Mouse (Mus musculus) hindbrain, embryonic 16.5 days (tissue): ENCODE measurements around the gene Krtap10-4. TPM values are rescaled to one million over a fixed set of nuclear protein-coding genes. Genes with fewer than 3 reads are reported as not detected.
"Not testable (repeated sequence)": the region's sequence is repeated elsewhere in the genome, so short reads cannot be mapped to it uniquely, and the experiment has no call there.

Experiments used
- ATAC-seq: fragments of 200-750 bp; cut with Nextera tagmentation; 2 replicates; pipeline ENCODE4 v1.8.0; 2017; ENCODE audit warnings: moderate TSS enrichment, moderate library complexity
- H3K27ac ChIP-seq: fragments of 300-500 bp; sonication (generic); 2 replicates; pipeline ENCODE4 v1.5.1; 2014; ENCODE audit warnings: low read depth, mild to moderate bottlenecking, control low read depth, low read length, moderate library complexity
- H3K27me3 ChIP-seq: fragments of 300-500 bp; sonication (generic); replicated peaks from 2 replicates; pipeline ENCODE4 v1.6.1; 2014; ENCODE audit warnings: low read length; ENCODE audit not compliant: control insufficient read depth, insufficient read depth
- H3K36me3 ChIP-seq: fragments of 300-500 bp; sonication (generic); 2 replicates; pipeline ENCODE4 v1.6.1; 2014; ENCODE audit warnings: mild to moderate bottlenecking, low read length, moderate library complexity, mixed read lengths; ENCODE audit not compliant: control insufficient read depth, insufficient read depth
- H3K4me1 ChIP-seq: fragments of 300-500 bp; sonication (generic); 2 replicates; pipeline ENCODE4 v1.6.1; 2014; ENCODE audit warnings: low read depth, low read length; ENCODE audit not compliant: control insufficient read depth, insufficient read depth
- H3K4me2 ChIP-seq: fragments of 300-500 bp; sonication (generic); 2 replicates; pipeline ENCODE4 v1.6.1; 2014; ENCODE audit warnings: mild to moderate bottlenecking, low read length, control low read depth, moderate library complexity
- H3K4me3 ChIP-seq: fragments of 300-500 bp; sonication (generic); 2 replicates; pipeline ENCODE4 v1.5.1; 2014; ENCODE audit warnings: mild to moderate bottlenecking, low read length, control low read depth, moderate library complexity
- H3K9ac ChIP-seq: fragments of 300-500 bp; sonication (generic); 2 replicates; pipeline ENCODE4 v1.6.1; 2014; ENCODE audit warnings: low read depth, mild to moderate bottlenecking, control low read depth, low read length, moderate library complexity
- H3K9me3 ChIP-seq: fragments of 300-500 bp; sonication (generic); 2 replicates; pipeline ENCODE4 v1.6.1; 2014; ENCODE audit warnings: mild to moderate bottlenecking, low read length, moderate library complexity; ENCODE audit not compliant: control insufficient read depth
- WGBS: fragments of 180-500 bp; shearing (Covaris S2); extraction: QIAGEN DNeasy Blood & Tissue Kit; methylation state at CpG from one replicate; pipeline ENCODE4 v1.1.7; 2014; 5-methylcytosine and 5-hydroxymethylcytosine counted together
- polyA plus RNA-seq: library from polyadenylated mRNA; unstranded; fragments of >200 nt; fragmentation: Nextera tagmentation; extraction: Ambion mirVana; gene quantifications from 2 replicates; pipeline ENCODE4 v1.2.1, GENCODE M21; 2015

The Krtap10-4 gene
- polyA plus RNA-seq, 1 experiment from 2014 or later, result not detected

GRCm38 (mm10) chr10:77798921-77799508, 27.9 kb downstream of the Krtap10-4 start, which contains the start of gene Gm19668:
Gm19668 (minus strand) TSS chr10:77799133.
- H3K9me3 ChIP-seq, result no peaks in the 10 kb centered on the region
- ATAC-seq, result no peak
- H3K9ac ChIP-seq, result no peak within 1 kb of the TSS
- 70% methylated on average over 8 of the region's 8 CpGs for WGBS
- H3K4me2 ChIP-seq, result no peak within 1 kb of the TSS
- no peak within 1 kb of the TSS for H3K4me3 ChIP-seq
- no peaks in the 10 kb centered on the region for H3K27me3 ChIP-seq
- H3K27ac ChIP-seq, result no peak within 1 kb of the TSS
- H3K36me3 ChIP-seq, result no peaks in the 10 kb centered on the region
- no peaks in the 10 kb centered on the region for H3K4me1 ChIP-seq

- ATAC-seq, H3K9ac ChIP-seq, H3K36me3 ChIP-seq, H3K27ac ChIP-seq, H3K27me3 ChIP-seq, H3K9me3 ChIP-seq, H3K4me3 ChIP-seq, H3K4me1 ChIP-seq, H3K4me2 ChIP-seq: not testable (repeated sequence)
- WGBS, result 38% methylated on average over 3 of the region's 3 CpGs
These were observed 28.6 kb downstream of the Krtap10-4 start for GRCm38 (mm10) chr10:77798164-77798920.

GRCm38 (mm10) chr10:77797677-77798076, 29.2 kb downstream of the Krtap10-4 start:
- no peaks in the 10 kb centered on the region for H3K9me3 ChIP-seq
- H3K4me2 ChIP-seq, result no peak overlapping the region
- H3K27me3 ChIP-seq, result no peaks in the 10 kb centered on the region
- no peaks in the 10 kb centered on the region for H3K4me1 ChIP-seq
- H3K27ac ChIP-seq, result no peak overlapping the region
- no peak for ATAC-seq
- no peaks in the 10 kb centered on the region for H3K36me3 ChIP-seq
- H3K4me3 ChIP-seq, result no peak overlapping the region
- 16% methylated on average over 3 of the region's 3 CpGs for WGBS
- no peak overlapping the region for H3K9ac ChIP-seq

GRCm38 (mm10) chr10:77794976-77795375, 31.9 kb downstream of the Krtap10-4 start, which contains the start of gene Gm9639:
Gm9639 (minus strand) TSS chr10:77795076.
- H3K4me2 ChIP-seq, result no peak within 1 kb of the TSS
- no peaks in the 10 kb centered on the region for H3K36me3 ChIP-seq
- H3K4me3 ChIP-seq, result no peak within 1 kb of the TSS
- 71% methylated on average over 2 of the region's 2 CpGs for WGBS
- no peaks in the 10 kb centered on the region for H3K27me3 ChIP-seq
- ATAC-seq, result no peak
- no peaks in the 10 kb centered on the region for H3K9me3 ChIP-seq
- no peak within 1 kb of the TSS for H3K9ac ChIP-seq
- H3K27ac ChIP-seq, result no peak within 1 kb of the TSS
- no peaks in the 10 kb centered on the region for H3K4me1 ChIP-seq

- H3K27ac ChIP-seq, result no peak overlapping the region
- H3K9me3 ChIP-seq, result no peaks in the 10 kb centered on the region
- H3K27me3 ChIP-seq, result no peaks in the 10 kb centered on the region
- no peak overlapping the region for H3K4me3 ChIP-seq
- H3K9ac ChIP-seq, result no peak overlapping the region
- no peak overlapping the region for H3K4me2 ChIP-seq
- WGBS, result 76% methylated on average over 2 of the region's 2 CpGs
- no peak for ATAC-seq
- H3K36me3 ChIP-seq, result no peaks in the 10 kb centered on the region
- H3K4me1 ChIP-seq, result no peaks in the 10 kb centered on the region
These were observed 38.3 kb downstream of the Krtap10-4 start for GRCm38 (mm10) chr10:77788621-77789020.

GRCm38 (mm10) chr10:77787876-77788275, 39.0 kb downstream of the Krtap10-4 start, which contains the start of gene Gm7137:
Gm7137 (minus strand) TSS chr10:77788200.
- H3K9me3 ChIP-seq, result not testable (repeated sequence)
- no CpG with 5 or more reads among the region's 1 CpGs for WGBS

GRCm38 (mm10) chr10:77783396-77783795, 43.5 kb downstream of the Krtap10-4 start:
- not testable (repeated sequence) for H3K36me3 ChIP-seq, ATAC-seq, H3K4me1 ChIP-seq, H3K4me2 ChIP-seq, H3K27me3 ChIP-seq, H3K9me3 ChIP-seq, H3K4me3 ChIP-seq, H3K9ac ChIP-seq, H3K27ac ChIP-seq
- WGBS, result 100% methylated on average over 1 of the region's 3 CpGs

More at GRCm38 (mm10) chr10:77787876-77788275, 39.0 kb downstream of the Krtap10-4 start, which contains the start of gene Gm7137:
- H3K4me1 ChIP-seq, H3K27ac ChIP-seq, ATAC-seq, H3K4me2 ChIP-seq, H3K9ac ChIP-seq, H3K36me3 ChIP-seq, H3K27me3 ChIP-seq, H3K4me3 ChIP-seq: not testable (repeated sequence)

GRCm38 (mm10) chr10:77782442-77782841, 44.5 kb downstream of the Krtap10-4 start, which contains the start of gene Gm3250:
Gm3250 (minus strand) TSS chr10:77782542.
- H3K27ac ChIP-seq, H3K27me3 ChIP-seq, H3K4me2 ChIP-seq, H3K4me3 ChIP-seq, H3K4me1 ChIP-seq, H3K36me3 ChIP-seq, H3K9me3 ChIP-seq, H3K9ac ChIP-seq, ATAC-seq: not testable (repeated sequence)
- no CpG with 5 or more reads among the region's 1 CpGs for WGBS

- H3K27ac ChIP-seq, H3K4me3 ChIP-seq, H3K9ac ChIP-seq: not testable (repeated sequence)
These were observed 50.1 kb downstream of the Krtap10-4 start, which contains the start of gene Gm7138 for GRCm38 (mm10) chr10:77776844-77777243. Gm7138 (minus strand) TSS chr10:77776944.

More at GRCm38 (mm10) chr10:77776844-77777243, 50.1 kb downstream of the Krtap10-4 start, which contains the start of gene Gm7138:
- not testable (repeated sequence) for H3K9me3 ChIP-seq, ATAC-seq, H3K4me2 ChIP-seq, H3K27me3 ChIP-seq, H3K36me3 ChIP-seq, H3K4me1 ChIP-seq
- 63% methylated on average over 1 of the region's 1 CpGs for whole genome bisulfite sequencing
